Mouse (Mus musculus) gastrocnemius, postnatal 14 days (tissue): ENCODE data around the gene Spata45. TPM values are rescaled to one million over a fixed set of nuclear protein-coding genes. Genes with fewer than 3 reads are reported as not detected.
A peak's percentile ranks its signal among the peaks of the same experiment; 100 is the strongest.
"Not testable (repeated sequence)": the region's sequence is repeated elsewhere in the genome, so short reads cannot be mapped to it uniquely, and the experiment has no call there.

Experiments
- DNase-seq: peaks from one replicate; pipeline ENCODE4 v3.0.0; 2021; ENCODE audit warnings: mixed read lengths
- intact Hi-C: fragments of 180-260 bp; cut with DNase I; formaldehyde crosslinking; loops from one replicate; pipeline ENCODE4 v1.15.1; 2025; ENCODE audit warnings: low total_unique reads
- long read RNA-seq, 2 experiments: library from polyadenylated mRNA; stranded (forward); transcript quantifications; one replicate each; pipeline ENCODE4 v2.0.0; 2021
- total RNA-seq, 2 experiments: library from RNA; stranded (reverse); gene quantifications; 2 replicates each; pipeline ENCODE4 v1.2.3; 2021

Gene Spata45
- total RNA-seq: not detected
- long read RNA-seq, experiment 1: 0 reads
- long read RNA-seq, experiment 2: 0 reads

DNA sequence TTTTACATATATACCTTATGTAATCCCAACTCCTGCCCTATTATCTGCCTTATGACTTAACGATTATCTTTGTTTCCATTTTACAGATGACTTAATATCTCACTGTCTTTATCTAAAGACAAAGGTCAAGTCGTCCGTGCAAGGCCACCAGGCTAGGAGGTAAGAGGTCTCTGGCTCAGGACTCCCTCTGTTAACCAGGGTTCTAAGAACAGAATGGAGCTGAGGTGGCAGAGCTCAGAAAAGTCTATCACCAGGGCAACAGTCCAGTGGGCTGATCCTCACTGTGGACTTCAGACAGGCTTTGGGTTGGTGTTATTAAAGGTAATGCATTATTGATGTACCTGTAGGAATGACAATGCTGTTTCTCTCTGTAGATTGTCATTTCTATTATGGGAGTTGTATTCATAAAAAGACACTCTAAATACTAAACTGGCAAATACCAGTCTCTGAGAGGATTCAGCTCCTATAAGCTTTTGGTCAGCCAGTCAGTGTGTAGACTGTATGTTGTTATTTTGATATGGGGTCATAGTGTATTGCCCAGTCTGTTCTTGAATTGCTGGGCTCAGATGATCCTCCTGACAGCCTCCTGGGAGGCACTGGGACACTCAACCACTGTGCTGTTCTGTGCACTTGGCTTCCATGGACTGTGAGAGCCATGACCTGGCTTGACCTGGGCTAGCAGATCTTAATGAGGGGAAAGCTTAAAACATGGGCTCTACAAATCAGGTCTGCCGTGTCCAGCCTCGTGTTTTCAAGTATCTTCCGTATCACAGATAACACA, at the start of gene Spata45:
Spata45 (plus strand) TSS at position 86 of the 781 bp plus-strand sequence.
- intact Hi-C loops: no loop called here
- DNase-seq: no peak

GRCm38 (mm10) chr1:190989437-190990082, 46.9 kb upstream of the Spata45 start:
- intact Hi-C loops: loop anchor here (5.0 kb wide), 1 partner anchor 32 kb away; no protein-coding TSS in a partner anchor
- no peak for DNase-seq

DNA sequence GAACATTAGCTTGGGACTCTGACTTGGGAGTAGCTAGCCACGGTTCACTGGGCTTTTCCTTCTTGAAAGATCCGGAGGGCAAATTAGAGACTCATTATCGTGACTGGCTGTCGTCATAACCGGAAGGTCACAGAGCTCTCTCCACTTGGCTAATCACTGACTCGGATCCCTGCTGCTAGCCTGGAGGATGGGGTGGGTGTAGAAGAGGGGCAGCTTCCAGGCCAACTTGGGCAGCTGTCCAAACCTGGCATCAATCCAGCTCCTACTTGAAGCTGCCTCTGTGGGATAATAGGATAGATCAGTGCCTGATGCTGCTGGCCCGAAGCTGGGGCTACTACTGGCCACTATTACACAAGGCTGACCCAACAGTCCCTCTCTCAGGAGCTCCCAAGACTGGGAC, 40.9 kb upstream of the Spata45 start:
- intact Hi-C loops: no loop called here
- peak; percentile 62 for DNase-seq

GRCm38 (mm10) chr1:190996346-190996877, 40.0 kb upstream of the Spata45 start:
- DNase-seq: no peak
- intact Hi-C loops: no loop called here

GRCm38 (mm10) chr1:190998027-190998426, 38.4 kb upstream of the Spata45 start:
- DNase-seq: no peak
- intact Hi-C loops: no loop called here

DNA sequence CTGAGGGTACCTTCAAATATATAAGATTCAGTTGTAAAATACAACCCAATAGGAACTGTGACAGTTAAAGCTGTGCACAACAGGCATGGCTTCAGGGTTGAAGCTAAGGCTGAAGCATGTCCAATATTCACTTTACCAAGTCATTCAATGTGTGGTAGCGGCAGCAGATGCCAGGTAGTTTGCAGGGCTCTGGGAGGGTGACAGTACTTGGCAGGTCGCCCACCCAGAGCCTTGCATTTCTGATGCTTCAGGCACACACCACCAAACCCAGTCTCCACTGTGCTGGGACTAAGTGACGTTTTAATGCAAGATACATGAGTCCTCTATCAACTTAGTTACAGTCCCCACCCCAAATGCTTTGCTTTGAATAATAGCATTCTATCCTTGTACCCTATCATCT, 35.8 kb upstream of the Spata45 start:
- no peak for DNase-seq
- intact Hi-C loops: no loop called here

DNA sequence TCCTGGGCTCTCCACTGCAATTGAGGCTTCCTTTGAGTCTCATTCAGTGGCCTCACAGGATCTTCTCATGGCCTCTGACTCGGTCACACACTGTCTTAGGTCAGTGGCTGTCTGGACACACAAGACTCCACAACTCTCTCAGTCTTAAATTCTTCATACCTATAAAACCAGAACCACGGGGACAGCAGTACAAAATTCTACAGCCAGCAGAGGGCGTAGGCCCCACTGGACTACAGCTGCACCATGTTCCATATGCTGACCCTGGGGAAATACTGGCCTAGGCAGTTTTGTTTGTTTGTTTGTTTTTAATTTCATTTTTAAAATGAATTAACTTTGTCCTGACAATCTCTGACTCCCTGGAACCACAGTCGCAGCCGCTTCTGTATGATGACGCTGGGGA, 34.2 kb upstream of the Spata45 start:
- intact Hi-C loops: no loop called here
- DNase-seq: no peak

DNA sequence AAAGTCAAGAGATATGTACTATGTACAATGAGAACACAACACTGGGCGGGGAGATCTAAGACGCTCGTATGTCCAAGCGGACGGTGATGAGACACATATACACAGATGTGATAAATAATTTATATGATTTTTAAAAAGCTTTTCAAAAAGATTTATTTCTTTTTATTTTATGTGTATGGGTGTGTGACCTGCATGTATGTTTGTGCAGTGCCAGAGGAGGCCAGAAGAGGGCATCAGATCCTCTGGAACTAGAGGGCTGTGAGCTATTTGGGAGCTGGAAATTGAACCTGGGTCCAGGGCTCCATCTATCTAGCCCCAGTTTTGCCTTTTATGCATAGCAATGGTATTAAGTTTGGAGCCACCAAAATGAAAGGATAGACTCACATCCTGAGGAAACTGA, 27.7 kb upstream of the Spata45 start:
- no peak for DNase-seq

GRCm38 (mm10) chr1:191014271-191014670, 22.2 kb upstream of the Spata45 start:
- intact Hi-C loops: no loop called here
- no peak for DNase-seq

More for the DNA sequence above, 27.7 kb upstream of the Spata45 start:
- intact Hi-C loops: loop anchor here (5.0 kb wide), 1 partner anchor 49 kb away; no protein-coding TSS in a partner anchor

DNA sequence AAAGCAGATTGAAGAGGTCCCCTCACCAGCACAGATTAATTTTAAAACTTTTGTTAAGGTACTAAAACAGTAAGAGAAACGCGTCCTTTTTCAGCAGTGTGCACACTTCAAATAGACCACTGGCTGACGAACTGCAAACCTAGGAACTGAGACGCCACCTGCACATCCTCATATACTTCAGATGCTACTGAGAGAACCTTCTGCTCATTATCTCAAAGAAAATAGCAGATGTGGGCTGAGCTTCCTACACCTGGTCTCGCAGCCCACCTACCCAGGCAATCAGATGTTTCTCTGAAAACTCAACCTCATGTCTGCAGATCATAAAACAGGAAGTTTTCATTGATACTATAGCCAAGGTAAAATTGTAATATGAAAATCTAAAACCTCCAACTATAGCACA, 16.6 kb upstream of the Spata45 start:
- DNase-seq: no peak

GRCm38 (mm10) chr1:191020217-191020924, 16.1 kb upstream of the Spata45 start:
- DNase-seq: no peak
- intact Hi-C loops: no loop called here

More for the DNA sequence above, 16.6 kb upstream of the Spata45 start:
- intact Hi-C loops: no loop called here

DNA sequence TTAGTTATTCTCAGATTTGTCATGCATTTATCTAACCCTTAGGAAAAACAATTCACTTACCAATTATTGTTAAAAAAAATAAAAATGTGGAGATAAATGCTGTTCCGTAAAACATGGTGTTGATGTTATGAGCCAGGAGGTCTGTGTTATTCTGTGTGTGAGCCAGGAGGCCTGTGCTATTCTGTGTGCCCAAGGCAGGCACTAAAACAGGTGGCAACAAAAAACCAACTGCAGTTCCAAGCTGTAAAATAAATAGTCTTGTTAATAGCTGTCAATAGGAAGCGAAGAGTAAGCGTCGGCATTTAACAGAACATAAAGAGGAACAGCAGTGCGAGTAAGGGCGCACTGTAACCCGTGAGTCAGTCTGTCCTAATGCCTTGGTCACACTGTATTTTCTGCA, 15.4 kb upstream of the Spata45 start:
- no peak for DNase-seq
- intact Hi-C loops: no loop called here

DNA sequence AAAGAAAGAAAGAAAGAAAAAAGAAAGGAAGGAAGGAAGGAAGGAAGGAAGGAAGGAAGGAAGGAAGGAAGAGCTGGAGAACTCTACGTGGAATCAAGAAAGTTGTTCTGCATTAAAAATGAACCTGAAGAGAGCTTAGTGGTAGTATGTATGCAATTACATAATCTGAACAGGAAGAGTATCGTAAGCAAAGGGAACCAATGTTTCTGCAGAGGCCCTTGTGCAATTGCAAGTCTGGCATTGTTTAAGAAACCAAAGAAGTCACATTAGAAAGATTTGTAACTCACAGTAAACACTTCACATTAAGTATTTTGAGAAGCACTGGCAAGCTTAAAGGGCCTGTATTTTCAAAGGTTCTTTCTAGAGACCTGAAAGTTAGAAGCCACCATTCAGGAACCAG, 13.3 kb upstream of the Spata45 start:
- intact Hi-C loops: no loop called here
- no peak for DNase-seq

DNA sequence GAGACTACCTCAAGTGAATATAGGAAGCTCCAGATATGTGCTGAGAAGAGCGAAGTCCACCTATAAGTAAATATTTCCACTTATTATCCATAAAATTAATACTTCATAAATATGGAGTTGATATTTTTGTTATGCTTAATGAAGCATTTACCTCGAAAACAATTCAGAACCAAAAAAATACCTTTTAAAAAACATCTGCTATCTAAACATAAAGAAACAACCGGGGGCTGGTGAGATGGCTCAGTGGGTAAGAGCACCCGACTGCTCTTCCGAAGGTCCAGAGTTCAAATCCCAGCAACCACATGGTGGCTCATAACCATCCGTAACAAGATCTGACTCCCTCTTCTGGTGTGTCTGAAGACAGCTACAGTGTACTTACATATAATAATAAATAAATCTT, 12.6 kb upstream of the Spata45 start:
- intact Hi-C loops, DNase-seq: not testable (repeated sequence)

DNA sequence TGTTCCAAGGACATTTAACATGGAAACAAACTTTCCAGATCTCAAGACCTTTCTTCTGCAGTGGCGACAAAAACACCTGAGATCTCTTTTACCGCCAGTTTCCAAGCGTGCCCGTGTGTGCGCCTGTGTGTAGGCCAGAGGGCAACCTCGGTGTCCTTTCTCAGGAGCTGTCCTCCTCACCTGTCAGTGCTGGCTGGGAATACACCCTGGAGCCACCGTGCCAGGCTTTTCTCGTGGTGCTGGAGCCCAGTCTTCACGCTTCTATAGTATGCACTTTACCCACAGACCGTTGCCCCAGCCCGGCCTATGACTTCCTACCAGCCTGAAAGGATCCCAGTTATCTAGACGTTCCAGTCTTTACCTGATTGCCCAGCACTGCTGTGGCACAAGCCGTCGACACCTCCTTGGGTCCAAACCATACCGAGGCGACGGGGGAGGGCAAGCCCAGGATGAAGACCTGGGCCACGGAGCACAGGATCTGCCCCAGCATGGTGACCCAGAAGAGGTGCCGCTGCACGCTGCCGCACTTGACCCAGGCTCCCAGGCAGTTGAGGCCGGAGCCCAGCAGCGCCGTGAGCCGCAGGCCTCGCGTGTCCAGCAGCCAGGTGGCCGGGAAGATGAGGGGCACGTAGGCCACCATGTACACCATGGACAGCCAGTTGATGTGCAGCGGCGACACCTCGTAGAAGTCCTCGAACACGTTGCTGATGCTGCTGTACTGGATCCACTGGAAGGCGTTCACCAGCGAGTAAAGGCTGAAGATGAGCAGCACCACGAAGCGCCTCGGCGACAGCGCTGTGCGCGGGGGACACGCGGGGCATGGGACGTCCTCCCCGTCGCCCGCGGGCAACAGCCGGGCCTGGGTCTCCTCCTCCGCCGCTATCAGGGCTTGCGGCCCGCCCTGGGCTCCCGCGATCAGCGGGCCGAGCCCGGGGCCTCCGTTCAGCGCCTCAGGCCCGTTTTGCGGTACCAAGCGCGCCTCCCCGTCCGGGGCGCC, 11.1 kb upstream of the Spata45 start:
- intact Hi-C loops: loop anchor here (5.0 kb wide), 1 partner anchor 37 kb away; the partner anchor contains the start of genes Nsl1 and Tatdn3
- peak; percentile 30 for DNase-seq

DNA sequence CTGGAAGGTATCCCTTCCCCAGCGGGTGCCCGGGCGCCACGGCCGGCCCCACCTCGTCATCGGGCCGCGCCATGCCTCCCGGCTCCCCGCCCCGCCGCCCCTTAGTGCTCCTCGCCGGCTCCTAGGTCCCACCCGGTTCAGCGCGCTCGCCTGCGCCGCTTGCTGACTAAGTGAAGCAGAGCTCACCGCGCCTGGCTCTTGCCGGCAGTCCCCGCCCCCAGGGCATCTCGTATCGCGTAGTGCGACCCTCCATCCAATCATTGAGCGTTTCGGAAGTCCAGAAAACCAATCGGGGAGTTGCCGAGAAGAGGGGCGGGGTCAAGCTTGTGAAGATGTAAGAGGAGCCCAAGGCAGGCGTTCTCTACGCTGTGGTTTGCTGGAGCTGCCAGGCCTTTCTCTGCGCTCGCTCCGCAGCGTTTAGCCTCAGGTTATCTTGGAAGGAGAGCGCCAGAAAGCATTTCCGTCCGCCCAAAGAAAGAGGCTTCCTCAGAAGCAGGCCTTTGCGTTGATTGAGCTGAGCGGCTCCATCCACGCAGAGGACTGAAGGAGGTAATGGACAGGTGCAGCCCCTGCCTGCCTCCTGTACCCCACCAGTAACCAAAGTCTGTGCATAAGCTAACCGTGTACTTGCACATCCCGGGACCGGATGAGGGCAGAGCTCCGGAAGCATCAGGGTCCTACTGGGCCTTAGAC, 10.3 kb upstream of the Spata45 start, which contains the start of gene Flvcr1:
Flvcr1 (minus strand) TSS at position 138 of the 693 bp plus-strand sequence.
- DNase-seq: peak; percentile 99
- intact Hi-C loops: loop anchor here (5.0 kb wide), 1 partner anchor 36 kb away; the partner anchor contains the start of genes Nsl1 and Tatdn3

DNA sequence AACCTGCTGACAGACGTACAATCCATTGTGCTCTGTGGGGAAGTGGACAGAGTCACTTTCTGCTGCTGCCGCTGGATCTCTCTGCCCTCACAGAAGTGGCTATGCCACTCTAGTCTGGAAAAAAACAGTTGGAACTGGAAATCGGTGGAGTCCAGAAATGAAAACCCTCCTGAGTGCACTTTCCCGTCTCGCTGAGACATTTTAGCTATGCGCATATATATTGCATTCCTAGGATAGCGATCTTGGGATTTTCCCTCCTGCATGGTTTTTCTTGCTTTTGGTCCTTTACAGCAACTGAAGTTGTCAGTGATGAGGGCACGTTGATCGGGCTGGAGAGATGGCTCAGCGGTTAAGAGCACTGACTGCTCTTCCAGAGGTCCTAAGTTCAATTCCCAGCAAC, 6.3 kb upstream of the Spata45 start:
- intact Hi-C loops: no loop called here
- no peak for DNase-seq

DNA sequence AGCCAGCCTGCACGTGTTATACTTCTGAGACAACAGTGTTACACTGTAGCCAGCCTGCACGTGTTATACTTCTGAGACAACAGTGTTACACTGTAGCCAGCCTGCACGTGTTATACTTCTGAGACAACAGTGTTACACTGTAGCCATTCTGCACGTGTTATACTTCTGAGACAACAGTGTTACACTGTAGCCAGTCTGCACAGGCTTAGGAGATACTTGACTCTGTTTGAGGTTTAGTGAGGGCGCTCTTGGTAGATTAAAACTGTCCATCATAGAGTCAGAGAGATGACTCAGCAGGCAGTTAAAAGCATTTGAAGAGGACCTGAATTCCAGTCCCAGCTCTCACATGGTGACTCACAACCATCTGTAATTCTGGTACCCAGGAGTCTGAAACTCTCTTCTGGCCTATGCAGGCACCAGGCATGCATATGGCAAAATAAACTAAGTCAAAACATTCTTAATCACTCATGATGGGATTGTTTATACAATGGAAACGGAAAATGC, 5.5 kb upstream of the Spata45 start:
- DNase-seq, intact Hi-C loops: not testable (repeated sequence)
